Mouse (Mus musculus): ENCODE data around the gene Gm20671.
"Not testable (repeated sequence)": the region's sequence is repeated elsewhere in the genome, so short reads cannot be mapped to it uniquely, and the experiment has no call there.

Gene Gm20671

DNA sequence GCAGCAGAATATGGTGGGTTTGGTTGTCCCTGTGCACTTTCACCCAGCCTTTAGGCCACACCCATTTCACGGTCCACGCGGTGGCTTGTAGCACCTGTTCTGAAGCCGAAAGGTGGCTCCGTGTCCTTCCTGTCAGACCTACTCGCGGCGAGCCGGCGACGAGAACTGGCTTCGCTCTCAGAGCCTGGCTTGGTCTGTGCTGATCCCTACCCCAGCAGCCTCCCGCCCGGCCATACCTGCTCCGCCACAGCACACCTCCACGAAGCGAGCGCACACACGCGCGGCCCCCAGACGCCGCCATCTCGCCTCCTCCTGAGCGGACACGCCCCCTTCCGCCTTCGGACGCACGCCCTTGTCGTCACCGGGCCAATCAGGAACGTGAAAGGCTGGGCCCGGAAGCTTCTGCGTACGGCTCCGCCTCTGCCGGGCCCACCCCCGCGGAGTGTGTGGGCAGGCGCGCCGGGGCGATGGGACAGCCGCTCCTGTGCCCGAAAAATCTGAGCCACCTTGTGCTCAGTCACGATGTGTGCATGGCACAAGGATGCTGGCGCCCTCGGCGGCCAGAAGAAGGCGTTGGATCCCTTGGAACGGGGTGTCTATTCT lies 41.5 kb downstream of the Gm20671 start, which contains the start of gene Pisd:
Gene Pisd, minus strand, starts transcription at position 334 of the 603 bp plus-strand sequence.
- peak; percentile 98 for DNase-seq (ENCODE audit: low read depth, low spot score)

DNA sequence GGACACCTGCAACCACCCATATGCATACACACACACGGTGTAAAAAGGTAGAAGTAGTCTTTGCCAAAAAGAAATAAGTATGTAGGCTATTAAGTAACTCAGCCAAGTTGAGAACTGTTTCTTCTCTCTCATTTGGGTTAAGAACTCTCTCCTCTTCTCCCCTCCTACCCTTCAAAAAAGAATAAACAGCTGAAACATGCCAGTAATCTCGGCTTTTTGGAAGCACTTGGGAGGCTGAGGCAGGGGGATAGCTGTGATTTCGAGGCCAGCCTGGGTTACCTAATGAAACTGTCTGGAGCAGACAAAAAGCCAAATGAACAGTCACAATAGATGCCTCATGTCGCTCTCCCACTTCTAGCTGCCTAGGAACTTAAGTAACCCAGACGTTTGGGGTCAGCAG lies 42.2 kb downstream of the Gm20671 start:
- no peak for DNase-seq (ENCODE audit: low read depth, low spot score)

DNA sequence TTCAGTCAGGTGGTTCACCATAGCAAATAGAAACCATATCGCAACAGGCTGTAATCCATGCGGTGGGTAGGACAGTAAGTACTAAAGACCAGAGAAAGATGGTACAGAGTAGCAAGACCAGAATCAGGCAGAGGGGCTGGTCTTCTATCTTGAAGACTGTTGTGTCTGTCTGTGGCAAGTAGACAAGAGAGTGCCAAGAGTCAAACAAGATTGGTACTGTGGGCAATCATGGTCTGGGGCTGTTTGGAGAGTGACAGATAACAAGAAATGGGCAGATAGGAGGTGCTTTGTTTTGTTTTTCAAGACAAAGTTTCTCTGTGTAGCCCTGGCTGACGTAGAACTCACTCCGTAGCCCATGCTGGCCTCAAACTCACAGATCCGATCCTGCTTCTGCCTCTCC lies 45.3 kb downstream of the Gm20671 start:
- DNase-seq (ENCODE audit: low read depth, low spot score): no peak

- DNase-seq (ENCODE audit: low read depth, low spot score): no peak
Observed at GRCm38 (mm10) chr5:32778168-32778567, 48.7 kb downstream of the Gm20671 start.

DNA sequence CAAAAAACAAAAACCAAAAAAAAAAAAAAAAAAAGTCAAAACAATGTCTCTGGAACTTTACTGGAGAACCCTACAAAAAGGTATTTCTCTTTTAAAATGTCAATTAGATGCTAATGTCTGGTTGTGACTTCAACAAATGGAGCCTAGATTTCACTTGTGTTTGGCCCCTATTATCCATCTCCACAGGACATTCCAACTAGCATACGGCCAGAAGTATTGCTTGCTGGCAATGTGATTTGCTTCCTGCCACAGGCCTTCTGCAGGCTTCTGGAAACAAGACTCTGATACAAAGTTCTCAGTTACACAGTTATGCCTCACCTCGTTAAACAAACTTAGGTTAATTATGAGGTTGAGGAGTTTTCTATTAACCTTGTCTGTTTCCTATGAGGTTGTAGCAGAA lies 54.5 kb downstream of the Gm20671 start:
- DNase-seq (ENCODE audit: low read depth, low spot score): no peak

DNA sequence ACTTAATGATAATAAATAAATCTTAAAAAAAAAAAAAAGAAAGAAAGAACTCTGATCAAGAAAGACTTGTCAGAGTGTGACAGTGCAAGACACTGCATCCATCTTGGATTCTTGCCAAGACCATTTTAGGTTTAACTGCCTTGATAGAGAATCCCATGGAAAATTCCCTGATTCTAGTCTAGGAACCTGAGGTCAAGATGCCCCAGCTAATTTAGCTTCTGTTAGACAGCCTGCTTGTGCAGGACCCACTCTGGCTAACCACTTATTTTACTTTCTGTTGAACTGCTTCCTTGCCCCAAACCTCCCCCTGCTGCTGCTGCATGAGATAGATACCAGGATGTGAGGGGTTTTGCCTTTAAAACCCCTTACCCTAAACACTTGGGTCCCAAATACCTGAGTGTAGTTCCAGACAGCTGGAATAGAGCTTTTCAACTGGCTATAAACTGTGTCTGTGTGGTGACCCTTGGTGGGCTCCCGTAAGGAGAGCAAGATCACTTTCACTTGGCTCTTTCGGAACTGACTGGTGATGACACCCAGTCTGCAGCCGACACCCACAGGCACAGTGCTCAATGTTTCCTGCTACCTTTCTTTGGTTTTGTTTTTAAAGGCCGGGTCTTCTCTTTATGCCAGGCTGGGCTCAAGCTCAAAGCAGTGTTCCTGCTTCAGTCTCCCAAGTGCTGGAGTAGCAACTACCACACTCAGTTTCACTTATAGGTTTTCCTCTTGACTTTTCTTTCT lies 59.1 kb downstream of the Gm20671 start:
- no peak for DNase-seq (ENCODE audit: low read depth, low spot score)

DNA sequence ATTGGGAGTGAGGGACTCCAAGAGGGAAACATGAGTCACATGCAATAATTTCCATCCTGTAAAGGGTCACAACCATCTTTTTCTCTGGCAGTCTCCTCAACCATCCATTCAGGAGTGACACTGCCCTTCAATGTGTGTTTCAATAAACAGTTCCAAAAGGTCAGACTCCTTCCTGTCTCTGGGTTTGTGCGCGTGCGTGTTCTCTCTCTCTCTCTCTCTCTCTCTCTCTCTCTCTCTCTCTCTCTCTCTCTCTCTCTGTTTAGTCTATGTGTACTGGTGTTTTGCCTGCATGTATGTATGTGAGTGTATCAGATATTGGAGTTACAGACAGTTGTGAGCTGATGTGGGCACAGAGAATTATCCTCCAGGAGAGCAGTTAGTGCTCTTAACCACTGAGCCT lies 59.9 kb downstream of the Gm20671 start:
- DNase-seq (ENCODE audit: low read depth, low spot score): no peak

- no peak for DNase-seq (ENCODE audit: low read depth, low spot score)
Observed at GRCm38 (mm10) chr5:32761566-32762140, 65.3 kb downstream of the Gm20671 start.

DNA sequence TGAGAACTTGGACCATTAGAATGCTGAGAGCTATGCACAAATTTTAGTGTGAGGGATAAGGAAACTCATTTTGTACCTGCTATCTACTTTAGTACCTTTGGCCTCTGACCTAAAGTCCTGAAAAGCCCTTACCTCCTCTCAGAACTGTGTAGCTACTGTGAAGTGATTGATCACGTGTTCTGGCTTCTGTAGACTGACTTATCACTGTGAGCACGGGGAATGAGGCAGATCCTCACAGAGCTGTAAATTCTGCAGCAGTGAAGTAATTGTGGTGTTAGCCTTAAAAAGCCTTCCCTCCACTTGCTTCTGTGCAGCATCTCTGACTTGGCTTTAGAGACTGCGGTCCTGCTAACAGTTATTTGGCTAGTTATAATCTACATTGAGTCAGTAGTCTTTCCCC lies 66.1 kb downstream of the Gm20671 start:
- DNase-seq (ENCODE audit: low read depth, low spot score): no peak

DNA sequence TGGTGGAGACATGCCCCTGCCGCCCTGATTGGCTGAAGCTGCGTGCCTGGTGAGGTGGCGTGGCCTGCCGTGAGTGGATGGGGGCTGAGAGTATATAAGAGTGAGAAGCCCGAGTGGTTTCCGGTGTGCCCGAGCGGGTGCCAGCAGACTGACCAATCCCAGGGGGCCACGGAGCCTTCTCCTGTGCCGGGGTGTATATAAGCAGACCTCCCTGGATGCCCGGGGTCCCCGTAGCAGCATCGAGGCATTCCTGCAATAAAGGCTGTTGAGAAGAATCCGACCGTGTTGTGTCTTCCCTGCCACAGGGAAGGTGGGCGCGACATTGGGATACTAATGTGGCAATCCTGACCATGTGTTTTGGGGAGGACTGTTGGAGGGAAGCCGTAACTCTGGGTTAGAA lies 66.6 kb downstream of the Gm20671 start:
- DNase-seq (ENCODE audit: low read depth, low spot score): not testable (repeated sequence)

- DNase-seq (ENCODE audit: low read depth, low spot score): no peak
Observed at GRCm38 (mm10) chr5:32759662-32760061, 67.2 kb downstream of the Gm20671 start.

- no peak for DNase-seq (ENCODE audit: low read depth, low spot score)
Observed at GRCm38 (mm10) chr5:32756141-32756540, 70.8 kb downstream of the Gm20671 start.

- DNase-seq (ENCODE audit: low read depth, low spot score): no peak
Observed at GRCm38 (mm10) chr5:32751736-32752135, 75.2 kb downstream of the Gm20671 start.

DNA sequence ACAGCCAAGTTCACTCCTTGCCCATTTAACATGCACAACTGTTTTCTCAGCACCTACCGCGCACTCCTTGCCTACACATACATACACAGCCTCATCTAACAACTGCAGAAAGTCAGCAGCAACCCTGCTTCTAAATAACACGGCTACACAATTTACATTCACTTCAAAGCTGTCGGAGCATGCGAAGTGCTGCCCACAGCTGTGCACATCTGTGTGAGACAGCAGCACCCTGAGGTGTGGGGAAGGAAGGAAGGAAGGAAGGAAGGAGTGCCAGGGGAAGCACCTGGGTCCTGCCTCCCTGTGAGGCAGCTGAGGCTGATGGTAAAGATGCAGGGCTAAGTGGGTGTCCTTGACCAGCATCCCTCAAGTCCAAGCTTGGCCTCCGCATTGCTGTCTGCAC lies 78.0 kb downstream of the Gm20671 start:
- DNase-seq (ENCODE audit: low read depth, low spot score): no peak

DNA sequence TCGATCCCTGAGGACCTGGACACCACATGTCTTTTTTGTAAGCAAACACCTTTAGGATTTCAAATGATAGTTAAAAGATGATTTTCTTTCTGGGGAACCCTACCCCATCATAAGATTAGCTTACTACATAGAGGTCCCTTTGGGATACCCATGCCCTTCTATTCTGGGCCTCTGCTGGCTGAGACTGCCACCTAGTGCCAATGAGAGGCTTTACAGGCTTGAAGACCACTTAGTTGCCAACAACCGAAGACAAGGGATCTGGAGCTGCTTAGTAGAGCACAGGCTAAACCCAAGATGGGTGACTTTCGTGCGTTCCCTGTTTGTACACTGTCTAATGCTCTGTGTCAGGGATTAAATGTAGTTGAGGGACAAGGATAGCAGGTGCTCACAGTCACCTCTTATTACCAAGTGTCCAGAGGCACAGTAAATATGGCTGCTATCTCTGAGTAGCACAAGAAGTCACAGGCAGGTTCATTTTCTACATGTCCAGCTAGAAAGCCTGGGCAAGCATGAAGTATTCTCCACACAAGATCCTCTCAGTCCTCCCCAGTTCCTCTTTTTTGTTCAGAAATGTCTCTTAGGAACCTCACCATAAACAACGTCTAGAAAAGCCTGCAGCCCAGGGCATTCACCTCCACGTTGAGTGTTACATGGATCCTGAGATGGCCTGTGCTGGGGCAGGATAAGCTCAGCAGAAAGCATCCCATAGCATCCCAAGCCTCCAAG lies 79.1 kb downstream of the Gm20671 start:
- peak; percentile 71 for DNase-seq (ENCODE audit: low read depth, low spot score)

DNA sequence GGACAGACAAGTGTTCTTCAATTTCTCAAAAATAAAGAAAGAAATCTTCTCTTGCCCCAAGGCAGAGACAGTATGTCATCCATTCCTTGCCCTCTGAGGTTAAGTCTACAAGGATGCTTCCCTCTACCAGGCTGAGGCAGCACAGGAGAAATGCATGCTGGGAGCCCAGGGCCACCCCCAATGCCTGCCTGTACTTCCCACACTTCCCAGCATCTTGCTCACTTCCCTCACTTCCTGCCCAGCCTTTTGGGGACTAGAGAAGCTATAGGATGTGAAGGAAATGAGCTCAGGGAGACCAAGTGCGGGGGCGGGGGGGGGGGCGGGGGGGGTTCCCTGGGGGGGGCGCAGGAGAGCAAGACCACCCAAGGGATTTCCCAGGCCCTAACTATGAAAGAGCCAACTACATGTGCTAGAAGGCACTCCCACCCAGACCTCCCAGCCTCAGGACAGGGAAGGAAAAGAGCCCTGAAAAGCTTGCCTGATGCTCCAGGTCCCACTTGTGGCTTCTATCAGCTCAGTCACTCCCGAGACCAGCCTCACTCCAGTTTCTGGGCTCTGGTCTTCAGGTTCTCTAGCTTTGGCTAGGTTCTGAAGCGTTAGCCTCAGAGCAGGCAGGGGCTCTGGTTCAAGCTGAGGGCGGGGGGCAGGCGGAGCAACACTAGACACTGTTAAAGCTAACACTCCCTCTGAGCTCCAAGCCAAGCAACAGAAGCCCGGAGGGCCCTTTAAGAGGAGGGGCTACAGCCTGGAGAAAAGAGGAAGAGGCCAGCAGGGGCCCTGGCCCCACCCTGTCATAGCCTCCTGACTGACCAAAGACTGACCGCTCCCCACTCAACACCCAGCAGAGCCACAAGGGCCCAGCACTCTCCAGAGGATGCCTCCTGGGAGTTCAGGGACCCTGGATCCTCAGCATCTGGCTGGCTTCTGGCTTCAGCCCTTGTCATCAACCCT lies 80.9 kb downstream of the Gm20671 start:
- peak; percentile 56 for DNase-seq (ENCODE audit: low read depth, low spot score)

DNA sequence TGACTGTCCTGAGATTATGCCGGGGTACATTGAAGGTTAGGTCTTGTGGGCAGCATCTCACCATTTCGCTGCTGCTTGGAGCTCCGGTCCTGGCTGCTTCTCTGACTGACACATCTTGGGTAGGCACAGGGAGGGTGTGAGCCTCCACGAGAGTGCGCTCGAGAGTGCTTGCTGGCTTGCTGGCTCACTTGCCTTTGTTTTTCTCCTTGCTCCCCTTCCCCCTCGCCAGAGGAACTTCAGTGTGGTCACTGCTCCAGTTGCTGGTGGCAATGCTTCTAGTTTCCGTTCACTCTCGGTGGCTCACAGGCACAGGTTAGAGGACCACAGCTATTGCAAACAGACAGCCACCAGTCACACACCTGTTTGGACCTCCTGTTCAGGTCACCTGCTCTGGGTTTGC lies 84.8 kb downstream of the Gm20671 start:
- DNase-seq (ENCODE audit: low read depth, low spot score): no peak

DNA sequence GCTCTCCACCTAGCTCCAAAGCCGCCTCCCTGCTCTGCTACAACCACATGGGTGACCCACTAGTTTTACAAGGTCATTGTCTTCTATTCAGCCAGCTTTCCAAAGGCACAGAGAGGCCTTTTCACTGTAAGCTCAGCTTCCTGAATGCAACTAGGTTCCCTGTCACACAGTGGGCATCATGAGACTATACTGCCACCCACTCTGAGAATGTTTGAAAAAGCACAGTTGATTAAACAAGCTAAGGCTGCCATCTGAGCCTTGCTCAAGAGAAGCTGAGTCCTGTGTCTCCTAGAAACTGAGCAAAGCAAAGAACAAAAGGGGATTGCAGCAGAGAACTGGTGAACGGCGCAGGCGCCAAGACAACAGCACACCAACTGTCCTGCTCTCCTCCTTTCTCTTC lies 85.5 kb downstream of the Gm20671 start:
- DNase-seq (ENCODE audit: low read depth, low spot score): not testable (repeated sequence)

DNA sequence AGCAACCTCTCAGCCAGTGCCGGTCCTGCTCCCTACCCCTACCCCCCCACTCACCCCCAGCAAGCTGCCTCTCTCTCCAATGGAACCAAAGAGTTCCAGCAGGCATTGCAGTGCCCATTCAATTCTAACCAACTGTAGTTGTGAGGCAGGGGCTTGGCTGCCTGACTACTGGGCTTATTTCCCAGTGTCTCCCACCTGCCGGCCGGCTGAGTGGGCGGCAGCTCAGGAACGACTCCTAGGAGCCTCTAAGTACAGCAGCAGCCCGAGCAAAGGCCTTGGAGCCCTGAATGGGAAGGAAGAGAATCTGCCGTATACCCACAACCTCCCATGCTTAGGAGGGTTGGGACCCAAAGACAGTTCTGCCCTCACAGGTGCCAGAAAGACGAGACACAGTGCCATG lies 86.1 kb downstream of the Gm20671 start:
- DNase-seq (ENCODE audit: low read depth, low spot score): not testable (repeated sequence)

GRCm38 (mm10) chr5:32740138-32740537 lies 86.8 kb downstream of the Gm20671 start:
- no peak for DNase-seq (ENCODE audit: low read depth, low spot score)

- DNase-seq (ENCODE audit: low read depth, low spot score): not testable (repeated sequence)
Observed at GRCm38 (mm10) chr5:32736770-32737169, 90.1 kb downstream of the Gm20671 start.

All from ZHBTc4 (cell line).